Mouse (Mus musculus) adrenal gland, postnatal 36 days (tissue): Measurements from ENCODE around the gene Me3. TPM values are rescaled to one million over a fixed set of nuclear protein-coding genes. Genes with fewer than 3 reads are reported as not detected.

Experiments used
- DNase-seq, 2 experiments: peaks; one replicate each; pipeline ENCODE4 v3.0.0; 2021; ENCODE audit warnings: mixed read lengths in 1 of 2
- total RNA-seq, 2 experiments: library from RNA; stranded (reverse); gene quantifications; 2 replicates each; pipeline ENCODE4 v1.2.3; 2021

Gene Me3
- total RNA-seq, 2 experiments from 2014 or later, result 11.2 to 25.8 TPM

GRCm38 (mm10) chr7:89833521-89833920 lies 201.3 kb downstream of the Me3 start:
- DNase-seq, result no peak

- no peak for DNase-seq
Observed at GRCm38 (mm10) chr7:89835566-89835965, 203.4 kb downstream of the Me3 start.

- DNase-seq, result no peak
Observed at GRCm38 (mm10) chr7:89836676-89837075, 204.5 kb downstream of the Me3 start.

- peak; percentile 31 to 32 for DNase-seq
Observed at GRCm38 (mm10) chr7:89837841-89838240, 205.6 kb downstream of the Me3 start.

- DNase-seq, result no peak
Observed at GRCm38 (mm10) chr7:89839721-89840120, 207.5 kb downstream of the Me3 start.

- peak; percentile 83 to 86 for DNase-seq
Observed at GRCm38 (mm10) chr7:89841670-89842403, 209.6 kb downstream of the Me3 start.

- DNase-seq, result no peak
Observed at GRCm38 (mm10) chr7:89842404-89842715, 210.2 kb downstream of the Me3 start.

GRCm38 (mm10) chr7:89843121-89843520 lies 210.9 kb downstream of the Me3 start:
- DNase-seq, result no peak

- DNase-seq, result peak; percentile 51 to 60
Observed at GRCm38 (mm10) chr7:89843533-89843932, 211.3 kb downstream of the Me3 start.

GRCm38 (mm10) chr7:89845669-89846068 lies 213.5 kb downstream of the Me3 start:
- no peak for DNase-seq

GRCm38 (mm10) chr7:89850510-89850909 lies 218.3 kb downstream of the Me3 start:
- DNase-seq, result peak; percentile 46 to 50

- peak; percentile 52 to 67 for DNase-seq
Observed at GRCm38 (mm10) chr7:89852158-89853095, 220.2 kb downstream of the Me3 start.

- no peak for DNase-seq
Observed at GRCm38 (mm10) chr7:89853131-89853530, 220.9 kb downstream of the Me3 start.

- no peak for DNase-seq
Observed at GRCm38 (mm10) chr7:89855196-89855595, 223.0 kb downstream of the Me3 start.

GRCm38 (mm10) chr7:89856440-89857217 lies 224.4 kb downstream of the Me3 start:
- DNase-seq, result no peak

- no peak for DNase-seq
Observed at GRCm38 (mm10) chr7:89864769-89865168, 232.6 kb downstream of the Me3 start.

GRCm38 (mm10) chr7:89867221-89867620 lies 235.0 kb downstream of the Me3 start:
- no peak for DNase-seq

GRCm38 (mm10) chr7:89879686-89880085 lies 247.5 kb downstream of the Me3 start:
- DNase-seq, result peak in 1 of 2 experiments; percentile 31

GRCm38 (mm10) chr7:89884551-89884950 lies 252.4 kb downstream of the Me3 start:
- DNase-seq, result no peak

GRCm38 (mm10) chr7:89891412-89891811 lies 259.2 kb downstream of the Me3 start:
- DNase-seq, result no peak

- peak; percentile 50 to 55 for DNase-seq
Observed at GRCm38 (mm10) chr7:89891856-89892255, 259.7 kb downstream of the Me3 start.

- DNase-seq, result no peak
Observed at GRCm38 (mm10) chr7:89903007-89903406, 270.8 kb downstream of the Me3 start.
